Mouse (Mus musculus): ENCODE measurements around the gene Styk1. TPM values are rescaled to one million over a fixed set of nuclear protein-coding genes. Genes with fewer than 3 reads are reported as not detected.

Gene Styk1
- total RNA-seq, 1 experiment from 2014 or later: 23.5 TPM

DNA sequence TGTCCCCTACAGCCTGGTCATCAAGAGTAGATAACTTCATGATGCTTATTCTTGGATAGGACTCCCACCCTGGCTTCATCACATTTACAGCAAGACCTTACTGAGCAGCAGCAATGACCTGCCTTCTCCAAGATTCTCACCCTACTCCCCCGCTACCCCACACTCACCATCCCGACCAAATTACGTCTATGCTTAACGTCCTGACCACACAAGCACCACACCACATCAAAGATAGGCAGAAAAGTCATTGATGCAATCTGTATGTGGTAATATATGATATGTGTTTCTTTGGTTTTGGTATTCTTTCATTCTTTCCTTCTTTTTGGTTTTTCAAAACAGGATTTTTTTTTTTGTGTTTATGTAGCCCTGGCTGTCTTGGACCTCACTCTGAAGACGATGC, 19.8 kb upstream of the Styk1 start:
- ATAC-seq (replicated peaks; ENCODE audit: insufficient number of reproducible peaks, low FRiP score, low TSS enrichment, poor library complexity, severe bottlenecking): no peak

DNA sequence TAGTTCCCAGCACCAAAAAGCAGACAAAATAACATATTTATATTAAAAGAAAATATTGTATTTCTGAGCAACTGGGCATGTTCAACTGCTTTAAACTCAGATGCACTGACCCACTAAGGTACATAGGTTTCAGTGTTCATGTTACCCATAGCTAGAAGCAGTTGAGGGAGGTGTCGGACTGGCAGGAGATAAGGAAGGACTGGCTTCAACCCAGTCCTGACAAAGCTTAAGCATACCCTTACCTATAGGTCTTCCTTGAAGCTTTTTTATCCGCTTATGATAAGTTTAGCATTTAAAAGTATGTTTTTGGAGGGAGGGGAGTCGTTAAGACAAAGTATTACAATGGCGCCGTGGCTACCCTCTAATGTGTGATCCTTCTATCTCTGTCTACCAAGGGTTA, 17.4 kb upstream of the Styk1 start:
- no peak for ATAC-seq (replicated peaks; ENCODE audit: insufficient number of reproducible peaks, low FRiP score, low TSS enrichment, poor library complexity, severe bottlenecking)

DNA sequence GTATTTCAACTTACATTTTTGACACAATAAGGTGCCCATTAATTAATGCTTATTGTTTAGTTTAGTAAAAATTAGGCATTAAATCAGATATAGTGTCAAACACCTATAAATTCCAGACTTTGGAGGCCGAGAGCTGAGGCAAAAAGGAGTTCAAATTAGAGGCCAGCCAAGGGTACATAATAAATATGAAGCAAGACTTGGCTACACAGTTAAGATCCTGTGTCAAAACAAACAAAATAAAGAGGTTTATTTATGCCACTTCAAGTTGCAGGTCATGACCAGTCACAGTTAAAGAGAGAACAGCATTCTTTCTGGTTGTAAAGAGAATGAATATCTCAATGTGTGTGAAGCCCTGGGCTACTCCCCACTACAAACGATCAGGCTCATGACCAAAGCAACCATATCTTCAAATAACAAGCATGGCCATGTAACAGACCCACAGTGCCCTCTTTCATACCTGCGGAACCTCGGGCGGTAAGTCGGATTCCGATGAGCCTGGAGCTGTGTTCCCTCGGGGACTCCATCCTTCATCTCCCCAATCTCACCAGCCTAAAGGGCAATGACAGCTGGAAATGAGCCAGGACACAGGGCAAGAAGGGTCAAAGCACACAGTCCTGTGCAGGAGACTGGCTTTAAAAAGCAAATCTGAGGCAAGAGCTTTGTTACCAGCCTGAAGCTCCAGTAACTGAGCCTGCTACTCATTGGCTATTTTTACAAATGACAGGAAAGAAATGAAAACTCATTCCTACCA, 16.6 kb upstream of the Styk1 start:
- ATAC-seq (replicated peaks; ENCODE audit: insufficient number of reproducible peaks, low FRiP score, low TSS enrichment, poor library complexity, severe bottlenecking): no peak

DNA sequence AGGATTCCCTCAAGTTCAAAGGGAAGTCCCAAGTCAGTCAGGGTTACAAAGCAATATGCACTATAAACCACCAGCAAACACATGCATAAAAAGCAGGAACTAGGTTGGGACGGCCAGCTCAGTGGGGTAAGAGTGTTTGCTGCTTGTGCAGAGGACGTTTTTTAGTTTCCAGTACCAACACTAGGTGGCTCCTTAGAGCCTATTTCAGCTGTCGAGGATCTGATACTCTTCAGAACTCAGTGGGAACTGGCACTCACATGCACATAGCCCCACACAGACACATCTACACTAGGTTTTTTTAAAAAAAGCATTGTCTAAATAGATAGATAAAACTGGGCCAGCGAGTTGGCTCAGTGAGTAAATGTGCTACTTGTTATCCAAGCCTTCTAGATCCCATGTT, 13.7 kb upstream of the Styk1 start:
- no peak; the same call in 1 of the 2 replicates for ATAC-seq (replicated peaks; ENCODE audit: insufficient number of reproducible peaks, low FRiP score, low TSS enrichment, poor library complexity, severe bottlenecking)

DNA sequence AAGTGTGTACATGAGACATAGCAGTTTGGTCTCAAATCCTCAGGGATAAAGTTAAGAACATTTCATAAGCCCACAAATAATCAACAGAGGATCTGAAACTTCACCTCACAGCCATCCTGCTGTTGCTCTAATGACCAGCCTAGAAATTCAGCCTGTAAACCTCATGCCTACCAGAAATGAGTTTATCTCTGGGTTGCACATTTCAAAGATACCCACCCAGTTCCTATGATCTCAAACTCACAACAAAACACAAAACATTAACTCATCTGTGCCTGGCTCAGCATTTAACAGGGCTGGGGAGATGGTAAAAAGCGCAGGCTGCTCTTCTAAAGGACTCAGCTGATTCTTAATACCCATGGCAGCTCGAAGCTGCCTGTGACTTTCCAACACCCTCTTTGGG, 11.0 kb upstream of the Styk1 start:
- ATAC-seq (replicated peaks; ENCODE audit: insufficient number of reproducible peaks, low FRiP score, low TSS enrichment, poor library complexity, severe bottlenecking): no peak

DNA sequence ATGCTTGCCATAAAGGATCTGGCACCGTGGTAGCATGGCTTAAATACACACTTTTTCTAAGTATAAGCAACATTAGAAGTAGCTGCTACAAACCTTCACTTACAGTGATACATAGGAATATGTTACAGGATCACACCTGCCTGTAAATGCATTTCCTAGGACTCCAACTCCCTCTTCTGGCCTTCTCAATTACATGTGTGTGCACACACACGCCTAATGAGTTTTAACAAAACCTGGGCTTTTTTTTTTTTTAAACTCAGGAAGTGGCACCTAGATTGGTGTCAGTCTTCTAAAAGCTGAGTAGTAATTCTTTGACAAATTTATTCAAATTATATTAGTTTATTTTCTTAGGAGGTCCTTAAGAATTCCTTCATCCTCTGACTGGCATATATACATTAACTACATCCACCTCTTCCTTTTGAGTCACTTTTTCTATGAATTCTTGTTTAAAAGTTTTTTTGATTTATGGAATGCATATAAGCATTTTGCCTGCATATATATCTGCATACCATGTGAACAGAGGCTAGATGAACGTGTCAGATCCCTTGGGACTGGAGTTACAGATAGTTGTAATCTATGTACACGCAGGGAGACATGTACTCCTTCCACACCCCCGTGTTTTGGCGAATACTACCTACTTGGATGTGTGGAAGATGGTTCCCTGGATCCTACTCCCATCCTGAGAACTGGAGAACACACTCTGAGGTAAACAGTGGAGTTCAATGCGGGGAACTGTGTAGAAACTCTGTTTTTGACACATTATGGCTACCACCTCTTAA, 9.8 kb upstream of the Styk1 start:
- ATAC-seq (replicated peaks; ENCODE audit: insufficient number of reproducible peaks, low FRiP score, low TSS enrichment, poor library complexity, severe bottlenecking): no peak

DNA sequence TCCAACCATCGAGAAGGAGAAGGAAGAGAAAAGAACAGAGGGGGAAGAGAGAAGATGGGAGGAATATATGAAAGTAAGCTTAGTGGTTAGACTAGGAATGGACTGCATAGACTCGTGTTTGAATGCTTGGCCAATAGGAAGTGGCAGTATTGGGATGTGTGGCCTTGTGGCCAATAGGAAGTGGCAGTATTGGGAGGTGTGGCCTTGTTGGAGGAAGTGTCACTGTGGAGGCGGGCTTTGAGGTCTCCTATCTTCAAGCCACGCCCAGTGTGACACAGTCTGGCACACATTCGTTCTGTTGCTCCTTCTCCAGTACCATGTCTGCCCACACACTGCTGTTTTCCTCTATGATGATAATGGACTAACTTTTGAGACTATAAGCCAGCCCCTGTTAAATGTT, 7.3 kb upstream of the Styk1 start:
- no peak for ATAC-seq (replicated peaks; ENCODE audit: insufficient number of reproducible peaks, low FRiP score, low TSS enrichment, poor library complexity, severe bottlenecking)

DNA sequence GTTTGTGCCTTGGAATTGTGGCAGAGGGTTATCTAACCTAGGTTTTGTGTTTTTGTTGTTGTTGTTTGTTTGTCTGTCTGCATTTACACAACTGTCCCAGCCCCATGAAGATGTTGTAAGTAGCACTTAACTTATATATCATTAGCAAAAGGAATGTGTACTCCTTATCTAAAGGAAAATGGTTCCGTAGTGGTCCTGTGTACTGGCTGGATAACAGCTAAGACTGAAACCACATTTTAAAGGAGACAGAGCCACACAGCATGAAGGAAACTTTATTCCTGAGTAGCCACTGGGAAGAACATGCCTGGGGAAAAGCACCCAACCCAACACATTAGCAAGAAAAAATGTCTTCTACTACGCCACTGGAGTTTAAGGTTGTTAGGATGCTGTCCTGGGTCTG, 6.1 kb upstream of the Styk1 start:
- no peak for ATAC-seq (replicated peaks; ENCODE audit: insufficient number of reproducible peaks, low FRiP score, low TSS enrichment, poor library complexity, severe bottlenecking)

DNA sequence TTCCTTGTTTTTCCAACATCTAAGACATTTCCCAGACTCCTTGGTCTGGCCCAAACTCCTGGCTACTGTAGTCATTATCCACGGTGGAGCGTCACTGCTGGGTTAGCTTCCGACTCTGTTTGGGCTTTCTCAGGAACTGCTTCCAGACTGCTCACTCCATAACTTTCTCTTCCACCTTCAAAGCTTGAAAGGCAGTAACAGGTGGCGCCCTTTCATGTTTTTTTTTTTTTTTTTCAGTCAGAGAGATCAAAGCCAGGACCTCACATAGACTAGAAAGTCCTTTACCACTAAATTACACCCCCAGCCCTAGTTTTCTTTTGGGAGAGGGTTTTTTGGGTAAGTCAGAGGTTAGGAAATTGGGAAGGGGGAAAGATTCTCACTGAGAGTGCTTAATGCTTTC, 1.5 kb upstream of the Styk1 start:
- no peak for ATAC-seq (replicated peaks; ENCODE audit: insufficient number of reproducible peaks, low FRiP score, low TSS enrichment, poor library complexity, severe bottlenecking)

DNA sequence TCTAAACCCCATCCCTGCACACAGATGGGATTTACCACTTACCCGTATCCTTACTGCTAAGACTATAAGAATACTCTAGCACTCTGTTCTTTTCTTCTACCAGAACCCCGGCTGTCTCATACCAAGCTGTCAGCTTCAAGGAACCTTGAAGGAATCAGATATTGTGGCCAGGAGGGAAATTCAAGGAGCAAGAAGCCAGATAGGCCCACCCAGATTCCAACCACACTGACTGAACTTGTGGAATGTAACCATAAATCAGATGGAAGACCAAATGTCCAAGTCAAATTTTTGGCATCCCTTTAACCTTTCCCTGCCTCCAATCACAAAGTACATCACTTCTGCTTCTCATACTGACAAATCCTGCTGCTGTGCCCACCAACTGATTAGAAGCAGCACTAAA, 6.4 kb downstream of the Styk1 start:
- ATAC-seq (replicated peaks; ENCODE audit: insufficient number of reproducible peaks, low FRiP score, low TSS enrichment, poor library complexity, severe bottlenecking): no peak

DNA sequence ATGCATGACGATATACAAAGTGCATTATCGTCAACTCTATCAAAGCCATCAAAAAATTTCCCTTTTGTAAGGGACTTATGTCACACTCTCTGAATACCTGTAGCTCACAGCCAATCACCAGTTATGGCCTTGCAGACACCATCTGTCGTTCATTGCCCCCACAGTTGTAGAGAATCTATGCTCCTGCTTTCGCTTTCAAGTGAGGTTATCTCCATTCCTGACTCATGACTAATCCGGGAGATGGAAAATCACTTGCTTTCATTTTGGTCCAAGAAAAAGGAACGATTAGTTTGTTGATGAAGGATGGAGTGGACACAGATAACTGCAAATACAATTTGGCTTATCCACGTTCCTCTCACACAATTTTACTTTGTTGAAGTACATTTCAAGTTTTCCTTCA, 9.1 kb downstream of the Styk1 start:
- ATAC-seq (replicated peaks; ENCODE audit: insufficient number of reproducible peaks, low FRiP score, low TSS enrichment, poor library complexity, severe bottlenecking): no peak

DNA sequence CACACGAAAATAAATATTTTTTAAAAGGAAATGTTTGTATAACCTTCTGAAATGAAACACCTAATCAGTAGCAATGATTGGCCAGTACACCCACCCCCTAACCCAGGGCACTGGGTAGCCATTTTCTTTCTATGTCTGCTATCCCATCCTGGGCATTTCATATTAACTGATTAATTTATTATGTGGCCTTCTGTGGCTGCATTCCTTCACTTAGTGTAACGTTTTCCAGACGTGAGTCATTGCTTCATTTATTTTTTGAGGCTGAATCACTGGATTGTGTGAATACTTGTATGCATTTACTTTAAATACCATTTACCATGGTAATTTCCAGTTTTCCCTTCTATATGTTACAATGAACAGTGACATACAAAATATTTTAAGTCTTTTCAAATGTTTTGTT, 13.3 kb downstream of the Styk1 start:
- ATAC-seq (replicated peaks; ENCODE audit: insufficient number of reproducible peaks, low FRiP score, low TSS enrichment, poor library complexity, severe bottlenecking): no peak

DNA sequence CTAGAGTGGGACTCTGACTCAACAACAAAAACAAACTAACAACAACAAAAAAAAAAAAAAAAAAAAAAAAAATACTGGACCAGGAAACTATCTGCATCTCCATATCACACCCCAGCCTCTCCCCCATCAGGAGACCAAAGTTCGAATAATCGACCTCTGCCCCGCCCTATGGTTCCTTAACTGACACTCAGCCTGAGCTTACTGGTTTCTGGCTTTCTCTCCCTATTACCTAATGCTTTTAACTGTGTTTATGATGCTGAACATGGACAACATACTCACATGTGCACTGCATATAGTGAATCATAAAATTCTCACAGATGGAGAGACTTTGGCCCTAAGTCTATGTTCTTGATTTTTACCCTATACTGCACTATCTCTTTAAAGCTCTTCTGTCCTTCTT, 14.1 kb downstream of the Styk1 start:
- ATAC-seq (replicated peaks; ENCODE audit: insufficient number of reproducible peaks, low FRiP score, low TSS enrichment, poor library complexity, severe bottlenecking): no peak

DNA sequence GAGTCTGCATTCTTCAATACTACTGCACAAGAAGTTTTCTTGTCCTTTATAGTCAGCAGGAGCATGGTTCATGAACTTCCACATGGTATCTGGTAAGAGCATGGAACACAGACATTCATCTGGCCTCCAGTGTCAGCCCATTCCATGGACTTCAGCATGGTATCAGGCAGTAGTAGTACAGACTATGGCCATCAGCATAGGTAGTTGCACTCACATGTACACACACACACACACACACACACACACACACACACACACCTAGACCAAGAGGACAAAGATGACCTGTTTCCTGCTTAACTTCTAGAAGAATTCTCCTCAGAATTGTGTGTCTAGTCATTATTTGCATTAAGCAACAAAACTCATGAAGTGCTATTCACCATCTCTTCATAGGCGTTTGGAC, 14.6 kb downstream of the Styk1 start:
- no peak for ATAC-seq (replicated peaks; ENCODE audit: insufficient number of reproducible peaks, low FRiP score, low TSS enrichment, poor library complexity, severe bottlenecking)

DNA sequence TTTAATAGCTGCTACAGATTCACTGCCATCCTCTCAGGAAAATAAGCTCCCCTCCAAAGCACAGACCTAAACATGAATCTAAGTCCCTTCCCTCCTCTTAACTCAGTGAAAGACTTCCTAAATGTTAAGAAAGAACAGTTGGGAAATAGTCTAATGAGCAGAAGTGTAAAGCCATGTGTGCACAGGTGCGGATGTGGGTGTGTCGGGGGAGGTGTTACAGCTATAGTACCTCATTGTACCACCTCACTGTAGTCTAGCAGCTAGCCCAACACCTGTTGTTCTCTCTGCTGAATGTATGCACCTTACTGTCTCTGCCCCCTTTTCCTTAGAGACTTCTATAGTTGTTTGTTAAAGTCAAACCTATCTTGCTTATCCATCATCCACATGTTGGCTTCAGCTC, 26.3 kb downstream of the Styk1 start:
- ATAC-seq (replicated peaks; ENCODE audit: insufficient number of reproducible peaks, low FRiP score, low TSS enrichment, poor library complexity, severe bottlenecking): no peak

DNA sequence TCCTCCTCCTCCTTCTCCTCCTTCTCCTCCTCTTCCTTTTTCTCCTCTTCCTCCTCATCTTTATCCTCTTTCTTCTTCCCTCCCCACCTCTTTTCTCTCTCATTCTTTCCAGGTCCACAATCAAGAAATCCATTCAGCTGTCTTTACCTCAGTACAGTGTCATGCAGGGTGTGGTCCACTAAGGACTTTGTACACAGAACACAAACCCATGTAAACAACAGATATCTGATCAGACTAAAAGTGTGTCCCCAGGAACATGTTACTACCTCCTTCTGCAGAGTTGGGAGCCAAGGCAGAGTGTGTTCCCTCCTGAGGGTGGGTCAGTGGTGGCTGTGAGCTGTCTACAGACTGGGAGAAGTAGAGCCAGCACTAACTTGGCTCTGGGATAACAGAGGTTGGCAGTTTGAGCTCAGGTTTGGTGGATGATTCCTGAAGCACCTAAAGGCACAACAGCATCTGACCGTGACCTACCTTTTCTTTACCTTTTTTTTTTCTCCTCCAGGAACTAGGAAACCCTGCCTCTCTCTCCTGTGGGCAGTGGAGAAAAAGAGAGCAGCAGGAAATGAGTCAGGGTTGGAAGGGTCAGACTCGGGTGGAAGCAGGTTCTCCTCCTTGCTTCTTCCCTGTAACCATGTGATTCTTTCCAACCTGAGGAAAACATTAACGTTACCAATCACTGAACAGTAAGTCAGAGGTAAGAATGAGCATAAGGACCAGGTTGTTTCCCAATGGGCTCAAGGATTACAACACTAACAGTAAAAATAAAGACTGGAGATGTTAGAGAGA, 31.4 kb downstream of the Styk1 start:
- ATAC-seq (replicated peaks; ENCODE audit: insufficient number of reproducible peaks, low FRiP score, low TSS enrichment, poor library complexity, severe bottlenecking): no peak

DNA sequence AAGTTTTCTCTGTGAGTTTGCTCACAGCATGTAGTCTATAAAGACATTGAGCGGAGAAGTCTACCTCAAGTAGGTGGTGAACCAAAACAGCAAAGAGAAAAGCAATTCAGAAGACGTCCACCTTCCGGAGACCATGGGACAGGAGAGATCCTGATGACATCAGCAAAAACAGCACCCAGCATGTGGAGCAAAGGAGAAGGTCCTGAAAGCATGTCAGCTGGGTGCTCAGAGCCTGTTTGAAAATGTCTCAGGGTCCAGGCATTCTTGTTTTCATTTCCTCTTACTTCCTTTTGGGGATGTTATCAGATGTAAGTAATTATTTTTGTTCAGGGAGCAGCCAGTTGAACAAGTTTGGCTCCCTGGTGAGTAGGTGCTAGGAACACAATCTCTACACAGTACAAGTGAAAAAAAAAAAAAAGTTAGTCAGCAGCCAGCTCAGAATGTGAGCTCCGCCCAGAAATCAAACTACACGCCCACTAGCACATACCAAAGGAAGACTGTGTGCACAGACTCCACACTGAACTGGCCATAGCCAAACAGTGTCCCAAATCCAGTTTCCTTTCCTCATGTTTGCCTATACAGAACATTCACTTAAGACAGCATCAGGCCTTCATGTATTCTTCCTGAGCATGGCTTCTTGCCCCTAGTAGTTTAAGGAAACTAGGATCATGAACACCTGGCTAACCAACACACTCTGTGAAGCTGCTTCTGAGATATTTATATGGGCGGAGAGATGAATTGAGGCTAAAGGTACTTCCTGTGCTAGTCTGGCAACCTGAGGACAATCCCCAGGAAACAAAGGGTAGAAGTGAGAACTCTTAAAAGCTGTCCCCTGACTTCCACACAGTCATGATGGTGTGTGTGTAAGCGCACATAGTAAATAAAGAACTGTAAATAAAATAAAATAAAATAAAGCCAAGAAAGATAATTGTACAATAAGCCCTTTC, 37.0 kb downstream of the Styk1 start:
- ATAC-seq (replicated peaks; ENCODE audit: insufficient number of reproducible peaks, low FRiP score, low TSS enrichment, poor library complexity, severe bottlenecking): no peak

DNA sequence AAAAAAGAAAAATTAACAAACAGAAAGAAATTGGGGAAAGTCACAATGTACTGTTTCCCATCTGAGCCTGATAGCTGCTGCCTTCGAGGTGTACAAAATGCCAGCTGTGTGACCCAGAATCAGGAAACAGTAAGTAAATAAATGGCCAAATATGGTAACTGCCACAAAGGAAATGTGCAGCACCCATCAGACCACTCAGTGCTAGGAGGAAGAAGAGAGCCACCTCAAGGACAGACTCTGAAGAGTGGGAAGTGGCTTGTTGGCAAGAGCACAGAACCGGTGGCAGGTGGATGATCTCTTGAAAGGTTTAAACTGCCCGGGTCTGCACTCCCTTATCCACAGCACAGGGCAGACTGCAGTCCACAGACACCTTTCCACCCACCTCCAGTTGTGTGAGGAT, 45.4 kb downstream of the Styk1 start:
- no peak for ATAC-seq (replicated peaks; ENCODE audit: insufficient number of reproducible peaks, low FRiP score, low TSS enrichment, poor library complexity, severe bottlenecking)

DNA sequence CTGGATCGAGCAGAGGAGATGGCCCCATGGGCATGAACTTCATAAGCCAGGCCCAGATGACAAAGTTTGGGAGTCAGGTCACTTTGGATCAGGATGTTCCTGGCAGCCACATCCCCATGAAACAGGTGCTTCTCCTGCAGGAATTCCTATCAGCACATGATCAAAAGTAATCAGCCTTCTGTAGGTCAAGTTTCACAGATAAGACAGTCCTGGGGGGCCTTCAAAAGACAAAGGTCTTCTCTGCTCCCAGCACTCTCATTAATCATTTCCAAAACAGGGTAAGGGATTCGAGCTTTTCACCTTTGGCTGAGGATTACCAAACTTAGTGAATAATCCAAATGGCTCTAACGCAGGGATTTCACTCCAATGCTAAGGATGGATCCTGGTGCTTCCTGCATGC, 48.6 kb downstream of the Styk1 start:
- ATAC-seq (replicated peaks; ENCODE audit: insufficient number of reproducible peaks, low FRiP score, low TSS enrichment, poor library complexity, severe bottlenecking): no peak

Measured in monocyte, adult 5-6 weeks (primary cell).